Mouse (Mus musculus): ENCODE data around the gene Tmed10.

Tmed10 gene

DNA sequence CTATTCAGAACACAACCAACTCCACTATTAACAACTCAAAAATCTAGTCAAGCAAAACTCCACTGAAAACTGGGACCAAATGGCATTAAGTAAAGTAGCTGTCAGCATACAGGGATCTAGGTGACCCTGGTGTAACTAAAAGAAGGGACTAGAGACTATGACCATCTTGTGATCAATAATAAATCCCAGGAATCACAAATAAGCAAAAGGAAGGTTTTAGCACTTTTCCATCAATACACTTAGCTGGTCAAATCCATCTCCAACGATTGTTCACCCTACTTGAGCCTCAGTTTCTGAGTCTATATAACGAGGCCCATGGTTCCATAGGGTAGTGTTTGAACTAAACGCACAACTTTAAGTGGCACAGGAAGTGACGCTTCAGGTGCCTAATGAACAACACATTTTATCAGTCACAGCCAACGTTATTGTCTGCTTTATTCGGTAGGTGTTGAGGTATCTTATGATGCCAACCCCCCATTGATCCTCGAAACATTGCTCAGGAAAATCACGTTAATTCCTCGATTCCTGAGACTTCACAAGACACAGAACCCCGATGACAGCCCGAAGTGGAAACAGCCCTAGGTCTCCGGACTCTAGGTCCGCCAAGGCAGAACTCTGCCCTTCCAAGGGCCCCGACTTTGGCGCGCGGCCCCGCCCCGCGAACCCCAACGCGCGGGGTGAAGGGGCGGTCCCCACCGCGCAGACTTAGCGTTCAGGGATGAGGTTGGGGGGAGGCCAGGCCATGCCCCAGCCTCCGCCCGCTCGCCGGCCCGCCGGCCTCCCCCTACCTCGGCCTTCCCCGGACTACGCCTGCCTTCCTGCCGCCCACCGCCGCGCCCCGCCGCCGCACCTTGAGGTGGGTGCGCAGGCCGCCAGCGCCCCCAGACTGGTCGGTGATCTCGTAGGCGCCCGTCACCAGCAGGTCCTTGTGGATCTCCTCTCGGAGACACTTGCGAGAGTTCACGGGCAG lies 771 bp downstream of the Tmed10 start:
- DNase-seq, result peak; percentile 77

DNA sequence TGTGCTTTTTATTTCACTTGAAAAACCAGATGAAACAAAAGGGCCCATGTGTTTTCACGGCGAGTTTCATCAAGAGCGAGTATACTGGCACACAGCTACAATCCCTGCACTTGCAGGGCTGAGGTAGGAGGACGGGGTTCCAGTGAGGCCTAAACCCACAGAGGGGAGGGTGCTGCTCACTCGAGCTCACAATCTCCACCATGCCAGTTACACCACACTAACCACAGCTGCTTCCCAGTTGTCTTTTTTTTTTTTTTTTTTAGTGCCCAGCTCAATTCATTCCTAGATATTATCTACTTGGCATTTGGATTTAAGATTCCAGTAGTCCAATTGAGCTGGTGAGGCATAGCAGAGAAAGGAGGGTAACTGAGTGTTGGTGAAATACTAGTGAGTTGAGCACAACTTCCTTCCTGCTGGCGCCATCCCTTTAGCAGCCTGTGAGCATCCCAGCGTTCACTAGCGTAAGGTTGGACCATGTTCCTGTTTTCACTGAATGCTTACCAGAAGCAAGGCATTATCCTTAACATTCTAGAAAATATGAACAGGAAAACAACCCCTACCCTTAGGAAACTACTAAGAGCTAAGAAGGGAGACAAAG lies 2.5 kb downstream of the Tmed10 start:
- DNase-seq, result no peak

DNA sequence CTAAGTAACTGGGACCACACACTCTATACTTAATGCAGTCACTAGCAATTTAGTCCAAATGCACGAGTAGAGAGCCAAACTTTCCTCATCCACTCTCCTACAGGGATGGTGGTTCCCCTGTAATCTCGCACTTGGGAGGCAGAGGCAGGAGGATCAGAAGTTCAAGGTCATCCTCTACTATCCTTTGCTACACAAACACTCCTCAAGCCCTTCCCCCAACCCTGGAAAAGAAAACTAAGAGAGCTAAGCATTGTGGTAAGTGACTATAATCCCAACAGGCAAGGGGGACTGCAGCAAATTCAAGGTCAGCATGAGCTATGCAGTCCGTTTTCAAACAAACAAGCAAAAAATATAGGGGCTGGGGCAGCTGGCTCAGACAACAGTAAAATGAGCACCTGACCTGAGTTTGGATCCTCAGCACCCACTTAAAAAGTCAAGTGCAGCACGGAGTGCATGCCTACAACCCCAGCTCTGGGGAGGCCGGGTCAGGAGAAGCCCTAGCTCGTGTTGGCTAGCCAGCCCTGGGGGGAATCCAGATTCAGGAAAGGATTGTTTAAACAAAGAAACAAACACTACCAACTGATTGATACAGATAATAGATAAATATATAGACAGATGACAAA lies 6.1 kb downstream of the Tmed10 start:
- no peak for DNase-seq

DNA sequence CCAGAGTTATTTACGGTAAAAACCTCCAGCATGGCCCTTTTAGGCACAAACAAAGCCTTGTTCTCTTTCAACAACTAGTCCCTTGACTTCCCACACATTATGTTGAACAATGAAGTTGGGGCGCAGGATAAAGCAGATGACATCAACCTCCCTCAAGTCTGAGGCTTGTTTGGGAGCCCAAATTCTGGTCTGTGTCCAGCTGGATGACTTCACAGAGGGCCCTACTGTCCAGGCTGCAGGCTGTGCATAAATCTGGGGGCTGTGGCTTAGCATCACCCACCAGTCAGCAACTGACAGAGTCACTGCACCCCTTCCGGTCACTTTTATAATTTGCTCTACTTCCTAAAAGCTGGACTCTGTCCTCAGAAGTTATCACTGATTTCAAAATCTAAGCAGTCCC lies 8.4 kb downstream of the Tmed10 start:
- no peak for DNase-seq

DNA sequence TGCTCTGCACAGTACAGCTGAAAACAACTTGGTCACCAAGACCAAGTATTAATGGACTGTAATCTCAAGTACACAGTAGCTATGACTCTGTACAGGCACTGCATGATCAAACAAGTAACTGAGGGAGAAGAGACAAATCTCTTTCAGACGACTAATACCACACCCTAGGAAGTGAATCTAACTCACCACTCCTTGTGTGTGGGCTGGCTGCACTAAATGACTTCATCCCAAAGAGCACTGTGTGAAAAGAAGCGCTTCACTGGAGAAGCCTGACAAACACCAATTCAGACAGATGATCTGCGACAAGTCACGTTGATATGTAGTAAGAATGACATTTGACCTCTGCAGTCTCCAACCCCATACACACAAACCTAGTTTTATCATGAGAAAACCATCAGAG lies 12.1 kb downstream of the Tmed10 start:
- DNase-seq, result no peak

DNA sequence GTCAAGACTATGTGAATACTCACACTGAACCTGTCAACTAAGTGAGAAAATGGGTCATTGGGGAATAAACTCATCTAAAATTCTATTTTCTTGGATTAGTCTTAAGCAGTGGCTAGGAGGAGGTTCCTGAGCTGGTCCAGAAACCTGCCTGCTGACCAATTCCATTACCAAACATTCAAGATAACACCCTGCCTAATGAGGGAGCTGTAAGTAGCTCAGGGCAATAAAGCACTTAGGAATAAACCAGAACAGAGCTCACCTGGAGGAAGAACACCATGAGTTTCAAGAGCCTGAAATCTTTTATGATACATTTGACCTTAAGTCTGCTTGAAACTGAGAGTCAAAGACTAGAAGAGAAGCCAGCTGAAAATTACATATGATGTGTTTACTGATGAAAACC lies 13.1 kb downstream of the Tmed10 start:
- no peak for DNase-seq

DNA sequence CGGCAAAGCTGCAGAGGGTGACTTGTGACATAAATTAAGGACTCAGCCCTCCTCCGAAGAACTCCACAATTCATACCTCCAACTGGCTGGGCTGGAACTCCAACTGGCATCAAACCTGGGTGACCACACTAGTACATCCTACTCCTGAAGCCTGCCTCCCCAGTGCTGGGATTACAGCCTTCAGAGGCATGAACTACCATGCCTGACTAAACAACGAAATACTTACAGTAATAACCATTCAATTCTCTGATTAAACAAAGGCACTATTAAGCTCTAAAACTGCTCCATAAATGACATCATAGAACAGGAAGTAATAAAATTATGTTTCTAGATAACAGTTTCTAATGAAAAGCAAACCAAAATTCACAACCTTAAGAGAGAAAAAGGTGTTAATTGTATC lies 13.5 kb downstream of the Tmed10 start:
- no peak for DNase-seq

DNA sequence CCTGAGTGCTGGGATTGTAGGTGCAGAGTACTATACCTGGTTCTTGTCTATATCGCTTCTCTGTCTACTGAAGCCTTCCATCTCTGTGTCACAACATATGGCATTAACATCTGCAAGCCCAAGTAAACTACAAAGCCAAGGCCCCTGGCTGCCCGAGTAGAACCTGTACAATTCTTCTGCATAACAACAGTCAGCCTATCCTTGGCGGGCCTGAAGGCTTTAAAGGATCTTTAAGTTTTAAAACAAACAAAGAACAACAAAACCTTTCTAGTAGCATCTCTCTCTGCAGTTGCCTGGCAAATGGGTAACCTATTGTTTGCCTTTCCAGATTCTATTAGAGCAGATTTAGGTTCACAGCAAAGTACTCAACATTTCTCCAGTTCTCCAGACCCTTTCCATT lies 20.6 kb downstream of the Tmed10 start:
- no peak for DNase-seq

DNA sequence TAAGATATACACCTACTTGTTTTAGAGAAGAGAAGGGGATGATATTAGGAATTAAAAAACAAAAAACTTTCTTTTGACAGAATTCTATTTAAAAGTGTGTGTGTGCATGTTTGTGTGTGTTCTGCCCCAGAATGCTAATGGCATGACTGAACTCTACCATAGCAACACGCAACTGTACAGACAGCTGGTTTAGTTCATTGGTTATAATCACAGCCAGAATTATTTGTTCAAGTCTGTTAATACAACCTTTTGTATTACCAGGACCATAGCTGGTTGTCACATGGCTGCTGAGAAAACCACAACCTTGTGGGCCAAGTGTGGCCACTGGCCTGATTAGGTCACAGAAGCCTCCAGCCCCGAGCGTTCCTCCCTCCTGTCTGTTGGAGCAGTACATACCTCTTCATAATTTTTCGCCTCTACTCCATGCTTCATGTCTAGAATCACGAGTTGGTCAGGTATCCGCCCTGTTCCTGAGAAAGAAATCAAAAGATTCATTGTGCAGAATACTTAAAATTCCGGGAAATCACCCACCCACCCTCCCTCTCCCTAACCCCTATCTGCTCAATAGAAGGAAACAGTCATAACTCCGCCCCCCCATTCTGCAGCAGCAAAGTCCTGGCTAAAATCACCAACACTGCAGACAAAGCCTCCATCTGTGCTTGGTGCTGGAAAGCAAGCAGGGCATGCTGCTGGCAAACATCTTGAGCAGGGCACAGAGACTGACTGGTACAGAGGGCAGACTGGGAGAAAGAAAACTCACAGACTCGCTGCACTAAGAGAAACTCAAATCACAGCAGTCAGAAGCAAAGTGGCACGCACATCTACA lies 24.0 kb downstream of the Tmed10 start:
- DNase-seq, result no peak

DNA sequence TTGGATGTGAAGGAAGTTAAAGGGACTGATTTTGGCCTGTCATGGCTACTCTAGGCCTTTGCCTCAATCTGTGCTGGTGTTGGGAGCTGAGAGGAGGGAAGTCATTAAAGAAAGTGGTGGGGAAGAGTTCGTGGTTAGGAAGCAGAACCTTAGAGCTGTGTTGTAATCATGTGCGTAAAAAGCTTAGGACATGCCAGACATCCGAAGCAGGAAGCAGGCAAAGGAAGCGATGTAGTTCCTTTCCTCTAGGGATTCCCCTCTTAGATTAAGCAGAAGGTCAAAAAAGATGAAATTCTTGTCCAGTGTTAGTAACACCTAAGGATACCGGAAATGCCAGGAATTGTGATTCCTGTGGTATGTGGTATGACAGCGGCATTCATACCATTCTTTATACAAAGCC lies 26.3 kb downstream of the Tmed10 start:
- DNase-seq, result peak; percentile 53

DNA sequence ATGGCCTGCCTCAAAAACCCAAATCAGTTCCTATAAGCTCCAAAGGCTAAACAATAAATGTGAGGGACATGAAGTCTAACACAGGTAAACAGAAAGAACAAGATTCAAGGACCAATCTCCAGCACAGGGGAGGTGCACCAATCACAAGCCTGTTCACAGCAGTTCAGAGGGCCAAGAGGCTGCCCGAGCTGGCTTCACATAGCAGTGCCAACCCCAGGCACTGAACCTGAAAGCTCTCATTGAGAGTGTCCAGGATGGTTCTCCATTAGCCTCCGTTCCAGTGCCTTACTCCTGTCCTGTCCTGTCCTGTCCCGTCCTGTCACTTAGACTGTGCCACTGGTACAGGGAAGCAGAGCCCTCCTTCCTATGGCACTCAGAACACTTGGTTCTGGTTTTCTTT lies 27.5 kb downstream of the Tmed10 start:
- DNase-seq, result peak; percentile 44

DNA sequence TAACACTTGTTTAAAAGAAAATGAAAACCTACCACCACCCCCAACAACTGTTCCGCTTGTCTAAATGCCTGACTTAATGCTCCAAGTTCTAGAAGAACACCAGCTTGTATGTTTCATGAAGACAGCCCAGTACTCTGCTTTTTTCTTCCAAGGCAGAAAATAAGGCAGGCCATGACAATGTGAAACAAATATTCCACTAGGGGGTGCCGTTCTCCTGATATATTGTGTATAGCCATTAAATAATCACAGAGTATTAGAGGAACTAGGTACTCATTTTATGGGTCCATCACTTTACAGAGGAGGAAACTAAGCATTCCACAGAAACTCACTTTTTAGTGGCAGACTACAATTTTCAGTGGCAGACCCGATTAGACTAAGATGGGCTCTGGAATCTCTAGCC lies 28.3 kb downstream of the Tmed10 start:
- DNase-seq, result peak; percentile 86

DNA sequence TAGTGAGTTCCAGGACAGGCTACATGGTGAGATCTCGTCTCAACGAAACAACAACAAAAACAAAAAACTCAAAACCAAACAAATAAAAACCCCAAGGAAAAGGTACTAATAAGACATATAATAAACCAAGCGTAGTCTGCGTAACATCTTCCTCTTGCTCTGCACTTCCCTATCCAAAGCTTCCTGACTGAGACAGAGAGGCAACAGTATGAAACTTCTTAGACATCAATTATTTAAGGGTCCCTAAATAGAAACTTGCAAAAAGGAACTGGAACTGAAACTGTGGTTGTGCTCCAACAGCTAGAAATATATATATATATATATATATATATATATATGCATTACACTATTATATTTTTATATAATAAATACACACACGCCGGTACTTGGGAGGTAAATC lies 29.1 kb downstream of the Tmed10 start:
- no peak for DNase-seq

DNA sequence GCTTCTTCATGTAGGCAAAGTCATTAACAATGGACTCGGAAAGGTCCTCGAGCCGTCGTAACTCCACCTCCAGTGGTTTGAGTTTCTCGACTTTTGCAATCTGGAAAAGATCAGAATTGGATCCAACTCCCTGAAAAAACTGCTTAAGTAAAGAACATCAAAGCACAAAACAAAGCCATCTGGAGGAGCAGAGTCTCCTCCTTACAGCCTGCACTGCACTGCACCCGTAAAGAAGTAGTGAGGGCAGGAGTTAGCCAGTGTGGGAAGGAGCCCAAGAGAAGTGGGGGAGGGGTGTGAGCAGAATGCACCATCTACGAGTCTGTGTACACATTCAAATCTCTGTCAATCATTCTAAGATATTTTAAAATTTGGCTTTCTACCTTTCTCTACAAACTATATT lies 30.4 kb downstream of the Tmed10 start:
- no peak for DNase-seq

DNA sequence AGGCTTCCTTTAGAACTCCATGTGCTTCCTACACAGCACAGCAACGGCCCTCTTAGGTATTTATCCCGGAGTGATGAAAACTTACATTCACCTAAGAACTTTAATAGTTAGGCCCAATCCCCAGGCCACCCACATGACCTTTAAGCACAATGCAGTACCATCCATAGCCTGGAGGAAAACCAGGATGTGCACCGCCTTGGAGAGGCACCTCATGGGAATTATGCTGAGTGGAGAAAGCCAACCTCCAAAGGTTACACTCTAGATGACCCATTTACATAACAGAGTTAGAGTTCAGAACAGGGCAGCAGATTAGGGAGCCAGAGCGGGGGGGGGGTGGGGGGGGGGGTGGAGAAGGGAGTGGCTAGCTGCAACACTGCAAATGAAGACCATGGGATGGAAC lies 32.3 kb downstream of the Tmed10 start:
- peak; percentile 59 for DNase-seq

DNA sequence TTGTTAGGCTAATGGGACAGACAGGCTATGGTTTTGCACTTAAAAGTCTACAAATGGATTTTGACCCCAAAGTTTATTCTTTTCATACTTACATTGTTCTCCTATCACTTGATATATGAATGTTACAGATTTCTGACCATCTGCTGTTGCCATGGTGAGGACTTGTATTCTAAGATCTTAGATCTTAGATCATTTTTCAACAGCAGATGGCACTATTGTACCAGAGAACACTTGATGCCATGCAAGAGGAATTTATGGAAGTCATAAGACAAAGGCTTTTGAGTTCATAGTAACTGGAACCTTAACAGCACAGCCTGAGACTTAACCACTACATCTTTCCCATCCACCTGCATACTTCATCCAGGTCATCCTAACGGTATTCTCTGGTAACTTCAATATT lies 33.5 kb downstream of the Tmed10 start:
- DNase-seq, result peak; percentile 83

DNA sequence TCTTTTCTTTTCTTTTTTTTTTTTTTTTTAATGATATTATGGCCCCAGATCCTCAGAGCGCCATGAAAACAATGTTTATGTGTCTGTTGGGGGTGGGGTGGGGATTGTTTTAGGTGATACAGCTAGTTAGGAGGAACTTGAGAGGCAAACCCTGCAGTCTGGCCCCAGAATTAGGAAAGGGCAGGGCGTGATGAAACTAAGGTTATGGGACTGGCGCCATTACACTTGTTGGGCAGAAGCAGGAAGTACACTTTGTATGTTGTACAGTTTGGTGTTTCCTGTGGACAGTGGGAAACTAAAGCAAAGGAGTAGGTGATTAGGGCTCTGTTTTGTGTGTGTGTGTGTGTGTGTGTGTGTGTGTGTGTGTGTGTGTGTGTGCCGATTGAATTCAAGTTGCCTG lies 34.7 kb downstream of the Tmed10 start:
- peak; percentile 25 for DNase-seq

DNA sequence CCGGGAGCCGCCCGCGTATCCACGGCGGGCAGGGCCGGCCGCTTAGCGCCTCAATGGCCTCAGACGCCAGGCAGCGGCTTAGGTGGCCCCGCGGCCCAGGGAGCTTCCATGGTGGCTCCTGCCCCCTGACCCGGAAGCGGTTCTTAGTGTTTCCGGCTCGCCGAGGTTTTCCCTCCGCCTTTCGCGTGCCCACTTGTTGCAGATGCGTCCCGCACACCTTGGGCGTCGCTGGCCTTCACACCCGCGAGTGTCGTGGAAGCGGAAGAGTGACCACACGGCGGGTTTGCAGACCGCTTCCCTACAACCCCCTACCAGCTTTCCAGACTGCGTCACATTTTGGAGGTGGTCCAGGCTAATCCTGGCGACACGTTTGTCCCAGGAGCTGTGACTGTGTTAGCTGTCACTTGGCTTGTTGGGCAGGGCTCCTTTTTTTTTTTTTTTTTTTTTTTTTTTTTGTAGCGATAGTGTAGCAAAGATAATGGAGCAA lies 35.4 kb downstream of the Tmed10 start, which contains the start of gene Nek9:
Gene Nek9, minus strand, starts transcription at position 120 of the 487 bp plus-strand sequence.
- DNase-seq, result peak; percentile 93

DNA sequence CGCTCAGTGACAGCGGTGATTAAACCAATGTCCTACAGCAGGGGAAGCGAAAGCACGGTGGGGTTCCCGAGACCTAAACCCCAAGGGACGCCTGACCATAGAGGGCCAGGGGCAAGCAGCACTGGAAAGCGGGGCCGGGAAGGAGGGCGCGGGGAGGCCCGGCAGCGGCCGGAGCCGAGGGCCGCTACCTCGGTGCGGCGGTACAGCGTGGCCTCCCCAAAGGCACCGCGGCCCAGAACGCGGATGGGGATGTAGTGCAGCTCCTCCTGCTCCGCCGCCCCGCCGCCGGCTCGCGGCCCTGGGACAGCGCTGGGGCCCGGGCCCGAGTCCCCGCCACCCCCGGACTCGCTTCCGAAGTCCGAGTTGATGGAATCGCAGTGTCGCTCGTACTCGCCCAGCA lies 35.8 kb downstream of the Tmed10 start:
- DNase-seq, result no peak

DNA sequence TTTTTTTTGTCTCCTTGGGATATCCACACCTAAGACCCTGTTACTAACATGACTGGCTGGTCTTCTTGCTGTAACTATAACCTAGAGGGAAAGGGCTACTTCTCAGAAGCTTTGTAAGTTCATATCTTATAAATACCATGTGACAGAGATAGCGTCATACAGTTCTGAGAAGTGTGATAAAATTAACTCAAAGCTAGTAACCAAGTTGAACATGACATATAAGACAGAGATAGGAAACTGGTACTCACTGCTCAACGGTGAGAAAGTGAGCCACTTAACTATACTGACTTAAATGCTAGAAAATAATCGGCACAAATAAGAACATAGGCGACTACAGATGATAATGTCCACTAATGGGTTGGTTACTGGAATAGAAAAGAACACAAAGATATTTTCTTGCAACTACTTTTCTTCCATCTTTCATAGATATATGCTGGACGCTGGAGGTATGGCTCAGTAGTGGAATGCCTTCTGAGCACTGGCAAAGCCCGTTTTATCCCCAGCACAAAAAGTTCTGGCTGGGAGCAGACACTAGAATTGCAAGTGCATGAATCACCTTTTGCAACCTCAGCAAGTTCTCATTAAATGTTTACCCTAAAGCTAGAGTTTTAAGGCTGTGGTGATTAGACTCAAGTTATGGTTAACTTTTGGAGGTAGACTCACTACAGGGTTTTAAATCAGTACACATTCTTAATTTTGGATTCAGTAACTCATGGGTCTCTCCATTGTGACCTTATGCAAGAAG lies 36.9 kb downstream of the Tmed10 start:
- no peak for DNase-seq

DNA sequence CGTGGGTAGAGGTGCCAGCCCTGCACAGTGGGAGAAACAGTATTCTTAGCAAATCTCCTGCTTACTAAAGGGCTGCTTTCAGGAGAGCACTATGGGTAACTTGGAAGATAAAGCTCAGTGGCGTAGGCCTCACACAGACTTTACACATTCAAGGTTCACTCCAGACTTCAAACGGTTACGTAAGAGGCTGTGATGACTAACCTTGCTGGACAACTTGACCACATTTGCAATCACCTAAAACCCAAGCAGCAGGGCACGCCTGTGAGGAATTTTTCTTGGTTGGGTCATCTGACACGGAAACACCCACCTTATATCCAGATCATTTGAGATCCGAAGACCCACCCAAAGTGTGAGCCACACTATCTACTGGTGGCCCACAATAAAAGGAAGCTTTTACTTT lies 44.5 kb downstream of the Tmed10 start:
- peak; percentile 60 for DNase-seq

DNA sequence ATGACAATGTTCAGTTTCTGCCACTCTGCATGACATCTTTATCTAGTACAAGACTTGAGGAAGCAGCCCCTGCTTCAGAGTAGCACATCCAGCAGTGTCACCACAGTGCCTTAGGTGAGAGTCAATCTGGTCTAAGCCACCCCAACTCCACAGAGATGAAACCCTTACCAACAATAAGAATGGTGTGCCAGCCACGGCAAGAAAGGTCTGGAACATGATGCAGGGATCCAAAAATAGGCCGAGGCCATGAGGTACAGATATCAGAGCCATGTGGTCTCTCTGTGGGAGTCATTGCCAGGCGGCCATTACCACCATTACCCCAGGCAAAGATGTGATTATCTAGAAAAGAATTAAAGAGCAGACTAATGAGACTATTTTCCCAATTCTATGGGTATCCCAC lies 66.0 kb downstream of the Tmed10 start:
- no peak for DNase-seq
